Mouse (Mus musculus) hindbrain, embryonic 13.5 days (tissue): ENCODE measurements around the gene Stx16. TPM values are rescaled to one million over a fixed set of nuclear protein-coding genes. Genes with fewer than 3 reads are reported as not detected.

ENCODE experiments used
- ATAC-seq: fragments of 200-750 bp; cut with Nextera tagmentation; 2 replicates; pipeline ENCODE4 v1.8.0; 2017; ENCODE audit warnings: moderate TSS enrichment; ENCODE audit not compliant: low FRiP score
- H3K27ac ChIP-seq: fragments of 300-500 bp; sonication (generic); 2 replicates; pipeline ENCODE4 v1.5.1; 2015; ENCODE audit warnings: inconsistent platforms, mild to moderate bottlenecking, moderate library complexity
- H3K27me3 ChIP-seq: fragments of 300-500 bp; sonication (generic); 2 replicates; pipeline ENCODE4 v1.6.1; 2015; ENCODE audit warnings: mild to moderate bottlenecking, inconsistent platforms
- H3K36me3 ChIP-seq: fragments of 300-500 bp; sonication (generic); 2 replicates; pipeline ENCODE4 v1.6.1; 2015; ENCODE audit warnings: mild to moderate bottlenecking, inconsistent platforms
- H3K4me1 ChIP-seq: fragments of 300-500 bp; sonication (generic); replicated peaks from 2 replicates; pipeline ENCODE4 v1.6.1; 2015; ENCODE audit warnings: inconsistent platforms
- H3K4me2 ChIP-seq: fragments of 300-500 bp; sonication (generic); 2 replicates; pipeline ENCODE4 v1.6.1; 2015; ENCODE audit warnings: inconsistent platforms, mild to moderate bottlenecking, moderate library complexity
- H3K4me3 ChIP-seq: fragments of 300-500 bp; sonication (generic); 2 replicates; pipeline ENCODE4 v1.5.1; 2015; ENCODE audit warnings: mild to moderate bottlenecking, inconsistent platforms
- H3K9ac ChIP-seq: fragments of 300-500 bp; sonication (generic); 2 replicates; pipeline ENCODE4 v1.6.1; 2015; ENCODE audit warnings: mild to moderate bottlenecking, inconsistent platforms
- H3K9me3 ChIP-seq: fragments of 300-500 bp; sonication (generic); 2 replicates; pipeline ENCODE4 v1.6.1; 2016; ENCODE audit warnings: inconsistent platforms
- WGBS: fragments of 180-500 bp; shearing (Covaris S2); methylation state at CpG from one replicate; pipeline ENCODE4 v1.1.7; 2015; 5-methylcytosine and 5-hydroxymethylcytosine counted together
- polyA plus RNA-seq: library from polyadenylated mRNA; unstranded; fragments of >200 nt; fragmentation: Nextera tagmentation; extraction: Ambion mirVana; gene quantifications from 2 replicates; pipeline ENCODE4 v1.2.1, GENCODE M21; 2015

The Stx16 gene
- polyA plus RNA-seq, 1 experiment from 2014 or later: 9.6 TPM

DNA sequence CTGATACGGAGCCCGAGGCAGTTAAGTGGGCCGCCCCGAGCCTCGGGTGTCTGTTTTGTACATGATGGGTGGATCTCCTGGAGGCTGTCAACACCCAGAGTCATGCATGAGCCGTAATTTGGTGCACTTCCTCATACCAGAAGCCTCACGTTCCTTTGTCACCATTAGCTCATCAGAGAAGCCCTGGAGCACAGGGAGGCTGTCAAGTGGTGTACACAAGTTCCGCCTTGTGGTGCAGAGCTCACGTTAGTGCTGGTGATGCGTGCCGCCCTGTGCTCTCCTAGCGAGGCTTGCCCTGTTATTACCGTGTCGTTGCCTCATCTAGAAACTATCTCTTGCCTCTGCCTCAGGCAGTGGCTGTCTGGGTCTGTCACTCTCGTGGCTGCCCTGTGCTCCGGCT, 40.8 kb downstream of the Stx16 start:
- H3K27ac ChIP-seq: no peak overlapping the region
- ATAC-seq: no peak
- H3K36me3 ChIP-seq: peaks cover 31% of the 10 kb centered on the region
- no peaks in the 10 kb centered on the region for H3K27me3 ChIP-seq
- H3K4me2 ChIP-seq: no peak overlapping the region
- peak overlapping the region; percentile 20; the same call in 1 of the 2 replicates for H3K9ac ChIP-seq
- peaks cover 25% of the 10 kb centered on the region for H3K4me1 ChIP-seq
- H3K4me3 ChIP-seq: no peak overlapping the region
- WGBS: 58% methylated on average over 16 of the region's 16 CpGs
- H3K9me3 ChIP-seq: no peaks in the 10 kb centered on the region

- WGBS: 33% methylated on average over 11 of the region's 11 CpGs
- no peak overlapping the region for H3K4me2 ChIP-seq
- 0 out of 2 replicates have a peak overlapping the region, but pooled peaks have one; percentile 4 for H3K9ac ChIP-seq
- no peaks in the 10 kb centered on the region for H3K27me3 ChIP-seq
- no peaks in the 10 kb centered on the region for H3K9me3 ChIP-seq
- peak; percentile 71 for ATAC-seq
- H3K27ac ChIP-seq: no peak overlapping the region
- no peak overlapping the region for H3K4me3 ChIP-seq
- peaks cover 18% of the 10 kb centered on the region for H3K4me1 ChIP-seq
- H3K36me3 ChIP-seq: peaks cover 34% of the 10 kb centered on the region
Measured at GRCm38 (mm10) chr2:174118141-174118540, 42.0 kb downstream of the Stx16 start.

DNA sequence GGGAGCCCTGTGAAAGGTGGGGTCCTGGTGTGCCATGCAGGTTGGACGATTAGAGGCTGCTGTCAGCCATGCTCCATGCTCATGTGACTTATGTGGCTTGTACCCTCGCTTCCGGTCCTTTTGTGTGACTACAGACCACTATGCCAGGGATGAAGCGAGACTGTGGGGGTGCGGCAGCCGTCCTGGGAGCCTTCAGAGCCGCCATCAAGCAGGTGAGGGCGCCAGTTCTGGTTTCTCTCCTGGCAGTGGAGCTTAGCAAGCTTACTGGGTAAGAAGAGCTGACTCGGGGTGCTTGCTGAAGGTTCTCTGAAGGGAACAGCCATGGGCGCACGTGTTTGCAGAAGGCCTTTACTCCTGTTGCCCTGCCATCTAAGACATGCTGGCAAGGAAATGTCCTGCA, 43.2 kb downstream of the Stx16 start:
- Histone ChIP-seq H3K9me3 (no peaks in the 10 kb centered on the region), H3K4me3 (no peak overlapping the region), H3K4me1 (peaks cover 17% of the 10 kb centered on the region), H3K4me2 (no peak overlapping the region), H3K9ac (no peak overlapping the region), H3K27ac (no peak overlapping the region), H3K27me3 (no peaks in the 10 kb centered on the region), H3K36me3 (peaks cover 36% of the 10 kb centered on the region)
- ATAC-seq: no peak
- WGBS: 92% methylated on average over 11 of the region's 11 CpGs

GRCm38 (mm10) chr2:174120631-174121030, 44.5 kb downstream of the Stx16 start:
- Histone ChIP-seq H3K36me3 (peaks cover 44% of the 10 kb centered on the region), H3K4me1 (peaks cover 17% of the 10 kb centered on the region), H3K27me3 (no peaks in the 10 kb centered on the region), H3K27ac (no peak overlapping the region), H3K9me3 (no peaks in the 10 kb centered on the region), H3K4me2 (no peak overlapping the region), H3K4me3 (no peak overlapping the region), H3K9ac (no peak overlapping the region)
- no peak for ATAC-seq
- 95% methylated on average over 19 of the region's 19 CpGs for WGBS

DNA sequence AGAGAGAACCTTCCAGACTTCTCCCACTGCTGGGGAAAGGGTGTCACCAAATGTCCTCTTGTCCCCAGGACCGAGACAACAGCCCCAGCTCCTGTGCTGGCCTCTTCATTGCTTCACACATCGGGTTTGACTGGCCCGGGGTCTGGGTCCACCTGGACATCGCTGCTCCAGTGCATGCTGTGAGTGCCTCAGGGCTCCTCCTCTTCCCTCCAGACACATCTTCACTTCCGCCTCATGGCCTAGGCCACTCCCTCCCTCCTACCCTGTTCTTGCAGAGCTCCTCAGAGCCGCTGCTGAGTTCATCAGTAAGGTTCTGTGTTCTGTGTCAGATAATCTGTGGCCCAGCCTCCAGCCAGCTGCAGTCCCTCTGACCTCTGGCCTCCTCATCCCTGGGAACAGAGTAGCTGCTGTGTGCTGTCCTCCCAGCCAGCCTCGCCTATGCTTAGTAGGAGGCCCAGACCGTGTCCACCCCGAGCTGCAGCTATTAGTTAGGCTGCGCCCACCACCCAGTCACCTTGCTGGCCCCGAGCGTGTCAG, 45.4 kb downstream of the Stx16 start:
- Histone ChIP-seq H3K4me3 (no peak overlapping the region), H3K9ac (no peak overlapping the region), H3K4me2 (no peak overlapping the region), H3K27me3 (no peaks in the 10 kb centered on the region), H3K36me3 (peaks cover 44% of the 10 kb centered on the region), H3K9me3 (no peaks in the 10 kb centered on the region), H3K4me1 (peaks cover 20% of the 10 kb centered on the region), H3K27ac (no peak overlapping the region)
- no peak for ATAC-seq
- 81% methylated on average over 12 of the region's 12 CpGs for WGBS

DNA sequence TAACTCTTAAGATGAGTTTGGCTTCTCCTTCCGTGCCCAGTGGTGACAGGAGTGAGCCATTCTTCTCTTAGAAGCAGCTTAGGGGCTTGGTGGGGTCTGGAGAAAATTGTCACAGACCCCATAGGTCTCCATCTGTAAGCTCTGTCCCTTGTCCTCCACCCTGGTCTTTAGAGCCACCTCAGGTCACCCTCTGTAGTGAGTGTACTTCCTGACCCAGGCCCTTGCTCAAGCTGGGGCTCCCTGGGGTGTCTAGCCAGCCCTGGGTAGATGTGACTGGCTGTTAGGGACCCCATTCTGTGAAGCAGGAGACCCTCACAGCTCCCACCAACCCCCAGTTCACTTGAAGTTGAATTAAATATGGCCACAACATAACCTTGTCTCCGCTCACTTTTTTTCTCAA, 46.2 kb downstream of the Stx16 start:
- Histone ChIP-seq H3K9me3 (no peaks in the 10 kb centered on the region), H3K27me3 (no peaks in the 10 kb centered on the region), H3K4me2 (no peak overlapping the region), H3K9ac (no peak overlapping the region), H3K27ac (no peak overlapping the region), H3K4me1 (peaks cover 21% of the 10 kb centered on the region), H3K36me3 (peaks cover 44% of the 10 kb centered on the region), H3K4me3 (no peak overlapping the region)
- 94% methylated on average over 2 of the region's 2 CpGs for WGBS
- ATAC-seq: no peak

GRCm38 (mm10) chr2:174123731-174124130, 47.6 kb downstream of the Stx16 start:
- no peaks in the 10 kb centered on the region for H3K9me3 ChIP-seq
- no peak overlapping the region for H3K4me2 ChIP-seq
- H3K4me1 ChIP-seq: peaks cover 16% of the 10 kb centered on the region
- H3K4me3 ChIP-seq: no peak overlapping the region
- no peak overlapping the region for H3K9ac ChIP-seq
- H3K27me3 ChIP-seq: no peaks in the 10 kb centered on the region
- peaks cover 44% of the 10 kb centered on the region for H3K36me3 ChIP-seq
- WGBS: 77% methylated on average over 3 of the region's 3 CpGs
- ATAC-seq: no peak
- H3K27ac ChIP-seq: no peak overlapping the region

GRCm38 (mm10) chr2:174126522-174127375, 50.6 kb downstream of the Stx16 start:
- H3K4me3 ChIP-seq: no peak overlapping the region
- H3K9ac ChIP-seq: 0 out of 2 replicates have a peak overlapping the region, but pooled peaks have one; percentile 43
- H3K36me3 ChIP-seq: peaks cover 17% of the 10 kb centered on the region
- WGBS: 10% methylated on average over 20 of the region's 21 CpGs
- no peak overlapping the region for H3K27ac ChIP-seq
- H3K9me3 ChIP-seq: no peaks in the 10 kb centered on the region
- H3K4me2 ChIP-seq: peak overlapping the region; percentile 39
- H3K27me3 ChIP-seq: no peaks in the 10 kb centered on the region
- peaks cover 16% of the 10 kb centered on the region for H3K4me1 ChIP-seq
- peak; percentile 63 for ATAC-seq

- 0 out of 2 replicates have a peak overlapping the region, but pooled peaks have one; percentile 43 for H3K9ac ChIP-seq
- H3K9me3 ChIP-seq: no peaks in the 10 kb centered on the region
- no peak overlapping the region for H3K27ac ChIP-seq
- H3K4me3 ChIP-seq: no peak overlapping the region
- peak overlapping the region; percentile 39 for H3K4me2 ChIP-seq
- peaks cover 13% of the 10 kb centered on the region for H3K36me3 ChIP-seq
- H3K4me1 ChIP-seq: peaks cover 16% of the 10 kb centered on the region
- H3K27me3 ChIP-seq: no peaks in the 10 kb centered on the region
- WGBS: 20% methylated on average over 6 of the region's 6 CpGs
- no peak for ATAC-seq
Measured at GRCm38 (mm10) chr2:174127376-174127713, 51.2 kb downstream of the Stx16 start.

- peaks cover 10% of the 10 kb centered on the region for H3K36me3 ChIP-seq
- 83% methylated on average over 6 of the region's 6 CpGs for WGBS
- H3K27me3 ChIP-seq: no peaks in the 10 kb centered on the region
- H3K27ac ChIP-seq: no peak overlapping the region
- H3K4me3 ChIP-seq: no peak overlapping the region
- no peak overlapping the region for H3K9ac ChIP-seq
- no peak overlapping the region for H3K4me2 ChIP-seq
- H3K4me1 ChIP-seq: peaks cover 16% of the 10 kb centered on the region
- no peak for ATAC-seq
- no peaks in the 10 kb centered on the region for H3K9me3 ChIP-seq
Measured at GRCm38 (mm10) chr2:174128926-174129325, 52.8 kb downstream of the Stx16 start.

DNA sequence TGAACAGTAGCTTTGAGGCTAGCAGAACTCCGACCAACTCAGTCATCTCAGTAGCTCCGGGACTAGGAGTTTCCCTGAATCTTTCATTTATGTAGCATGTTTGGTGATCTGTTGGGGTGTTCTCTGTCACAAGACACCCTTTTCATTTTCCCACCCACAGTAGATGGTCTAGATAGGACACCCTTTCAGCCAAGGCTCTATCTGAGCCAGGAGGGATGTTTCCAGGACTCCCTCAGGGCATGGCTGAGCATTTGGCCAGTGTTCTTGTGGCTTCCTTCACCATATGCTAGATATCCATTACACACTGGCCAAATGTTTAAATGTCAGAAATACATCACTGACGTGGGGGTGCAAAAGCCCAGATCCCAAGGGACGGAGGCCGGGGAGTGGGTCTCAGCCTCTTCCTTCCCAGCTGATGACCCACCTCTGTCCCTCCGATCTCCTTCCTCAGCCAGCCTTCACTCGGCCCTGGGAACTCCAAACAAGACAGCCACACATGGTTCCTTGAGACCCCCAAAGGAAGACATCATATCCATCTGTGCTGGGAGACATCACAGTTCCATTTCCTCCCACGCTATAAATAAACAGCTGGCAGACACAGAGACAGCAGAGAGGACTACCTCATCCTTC, 54.5 kb downstream of the Stx16 start:
- H3K27me3 ChIP-seq: no peaks in the 10 kb centered on the region
- no peak for ATAC-seq
- peaks cover 16% of the 10 kb centered on the region for H3K4me1 ChIP-seq
- H3K9me3 ChIP-seq: no peaks in the 10 kb centered on the region
- H3K9ac ChIP-seq: no peak overlapping the region
- no peak overlapping the region for H3K27ac ChIP-seq
- WGBS: 85% methylated on average over 8 of the region's 8 CpGs
- no peaks in the 10 kb centered on the region for H3K36me3 ChIP-seq
- no peak overlapping the region for H3K4me3 ChIP-seq
- H3K4me2 ChIP-seq: no peak overlapping the region

DNA sequence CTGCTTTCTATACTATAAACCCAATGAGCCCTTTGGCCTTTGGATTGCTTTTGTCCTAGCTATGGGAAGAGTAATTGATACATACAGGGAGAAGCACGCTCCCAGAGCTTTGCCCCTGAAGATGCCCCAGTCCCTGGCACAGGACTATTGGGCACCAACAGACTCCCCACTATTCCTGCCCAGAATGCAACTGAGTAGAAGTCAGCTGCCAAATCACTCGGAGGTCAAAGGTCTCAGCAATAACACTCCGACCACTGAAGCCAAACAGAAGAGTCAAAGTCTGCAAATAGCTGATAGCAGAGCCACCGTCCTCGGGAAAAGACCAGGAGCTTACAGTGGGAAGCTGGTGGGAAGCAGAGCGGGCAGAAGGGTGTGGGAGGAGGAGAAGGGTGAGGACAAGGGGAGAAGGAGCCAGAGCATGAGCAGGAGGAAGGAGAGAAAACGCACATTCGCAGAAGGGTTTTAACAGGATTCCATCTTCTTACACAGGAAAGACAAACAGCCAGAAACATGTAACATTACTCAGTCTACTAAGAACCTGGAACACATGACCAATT, 56.4 kb downstream of the Stx16 start:
- WGBS: 87% methylated on average over 8 of the region's 8 CpGs
- ATAC-seq: no peak
- no peak overlapping the region for H3K27ac ChIP-seq
- H3K9ac ChIP-seq: no peak overlapping the region
- no peak overlapping the region for H3K4me3 ChIP-seq
- no peaks in the 10 kb centered on the region for H3K27me3 ChIP-seq
- H3K36me3 ChIP-seq: no peaks in the 10 kb centered on the region
- no peaks in the 10 kb centered on the region for H3K9me3 ChIP-seq
- H3K4me1 ChIP-seq: peaks cover 6% of the 10 kb centered on the region
- H3K4me2 ChIP-seq: no peak overlapping the region
